Mouse (Mus musculus) intestine, postnatal 0 days (tissue): ENCODE measurements around the gene Gm49342. TPM values are rescaled to one million over a fixed set of nuclear protein-coding genes. Genes with fewer than 3 reads are reported as not detected.

Experiments used
- ATAC-seq: fragments of 200-750 bp; cut with Nextera tagmentation; 2 replicates; pipeline ENCODE4 v1.8.0; 2017; ENCODE audit warnings: mild to moderate bottlenecking, moderate TSS enrichment, moderate library complexity
- H3K27ac ChIP-seq: fragments of 300-500 bp; sonication (generic); 2 replicates; pipeline ENCODE4 v1.5.1; 2014; ENCODE audit warnings: mild to moderate bottlenecking, low read depth, low read length, moderate library complexity
- H3K27me3 ChIP-seq: fragments of 300-500 bp; sonication (generic); replicated peaks from 2 replicates; pipeline ENCODE4 v1.6.1; 2014; ENCODE audit warnings: low read length, mixed read lengths; ENCODE audit not compliant: control insufficient read depth, insufficient read depth
- H3K36me3 ChIP-seq: fragments of 300-500 bp; sonication (generic); 2 replicates; pipeline ENCODE4 v1.6.1; 2014; ENCODE audit warnings: mild to moderate bottlenecking, moderate library complexity; ENCODE audit not compliant: control insufficient read depth, insufficient read depth
- H3K4me1 ChIP-seq: fragments of 300-500 bp; sonication (generic); replicated peaks from 2 replicates; pipeline ENCODE4 v1.6.1; 2014; ENCODE audit warnings: antibody characterized with exemption, low read length, mixed read lengths; ENCODE audit not compliant: control insufficient read depth, insufficient read depth
- H3K4me2 ChIP-seq: fragments of 300-500 bp; sonication (generic); replicated peaks from 2 replicates; pipeline ENCODE4 v1.6.1; 2014; ENCODE audit warnings: low read depth, mild to moderate bottlenecking, moderate library complexity
- H3K4me3 ChIP-seq: fragments of 300-500 bp; sonication (generic); 2 replicates; pipeline ENCODE4 v1.5.1; 2014; ENCODE audit warnings: low read depth, low read length
- H3K9ac ChIP-seq: fragments of 300-500 bp; sonication (generic); 2 replicates; pipeline ENCODE4 v1.6.1; 2014; ENCODE audit warnings: mild to moderate bottlenecking, low read depth, low read length
- H3K9me3 ChIP-seq: fragments of 300-500 bp; sonication (generic); 2 replicates; pipeline ENCODE4 v1.6.1; 2016; ENCODE audit warnings: mixed run types; ENCODE audit not compliant: control insufficient read depth
- CTCF ChIP-seq: sonication (generic); IDR thresholded peaks from 2 replicates; pipeline ENCODE4 v1.5.1; 2016; ENCODE audit warnings: low read depth, mild to moderate bottlenecking, control low read depth, antibody characterized with exemption, moderate library complexity
- WGBS: fragments of 180-500 bp; shearing (Covaris S2); extraction: QIAGEN DNeasy Blood & Tissue Kit; methylation state at CpG from one replicate; pipeline ENCODE4 v1.1.7; 2014; 5-methylcytosine and 5-hydroxymethylcytosine counted together
- polyA plus RNA-seq: library from polyadenylated mRNA; unstranded; fragments of >200 nt; fragmentation: Nextera tagmentation; extraction: Ambion mirVana; gene quantifications from 2 replicates; pipeline ENCODE4 v1.2.1, GENCODE M21; 2015

The Gm49342 gene
- polyA plus RNA-seq, 1 experiment from 2014 or later: not detected

DNA sequence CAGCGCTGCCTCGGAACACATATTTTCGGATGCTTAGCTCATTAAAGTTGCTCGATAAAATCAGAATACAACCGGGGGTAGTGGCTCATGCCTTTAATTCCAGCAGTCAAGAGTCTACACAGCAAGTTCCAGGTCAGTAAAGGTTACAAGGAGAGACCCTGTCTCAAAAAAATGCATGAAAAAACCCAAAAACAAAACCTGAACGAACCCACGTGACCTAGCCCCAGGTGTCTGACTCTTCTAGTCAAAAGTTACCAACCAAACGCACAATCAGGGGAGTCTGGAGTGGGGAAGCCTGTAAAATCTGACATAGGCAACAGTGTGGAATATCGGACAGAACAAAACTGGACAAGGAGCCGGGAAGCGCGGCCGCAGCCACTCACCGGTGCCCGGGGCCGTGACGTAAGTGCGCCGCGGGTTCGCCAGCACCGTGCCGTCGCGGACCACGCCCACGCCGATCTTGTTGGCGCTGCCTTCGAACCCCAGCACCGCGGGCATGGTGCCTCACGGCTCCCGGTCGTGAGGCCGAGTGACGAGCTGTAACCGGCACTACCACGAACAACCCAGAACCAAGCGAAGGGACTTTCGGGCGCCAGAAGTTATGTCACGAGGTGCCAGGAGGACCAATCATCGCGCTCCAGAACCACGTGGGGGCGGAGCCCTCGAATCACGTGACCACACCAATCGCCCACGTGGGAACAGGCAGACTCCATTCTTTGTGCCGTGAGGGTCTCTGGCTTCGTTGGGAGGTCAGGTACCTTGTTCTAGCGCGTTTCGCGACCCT lies 19.8 kb upstream of the Gm49342 start, which contains the start of the genes Osgep and Apex1:
Gene Osgep, minus strand, starts transcription at position 613 of the 784 bp plus-strand sequence.
Gene Apex1, plus strand, starts transcription at position 688 of the 784 bp plus-strand sequence.
- Histone ChIP-seq H3K36me3 (peaks cover 32% of the 10 kb centered on the region), H3K4me1 (no peaks in the 10 kb centered on the region), H3K9ac (peak within 1 kb of the TSS; percentile 76), H3K4me2 (peak within 1 kb of the TSS; percentile 96), H3K27me3 (no peaks in the 10 kb centered on the region), H3K27ac (peak within 1 kb of the TSS; percentile 94), H3K4me3 (peak within 1 kb of the TSS; percentile 76), H3K9me3 (no peaks in the 10 kb centered on the region)
- TF ChIP-seq CTCF: no peak
- WGBS: under 1% methylated on average over 57 of the region's 57 CpGs
- ATAC-seq: peak; percentile 95

- no peaks in the 10 kb centered on the region for H3K27me3 ChIP-seq
- peaks cover 30% of the 10 kb centered on the region for H3K36me3 ChIP-seq
- H3K4me2 ChIP-seq: peak overlapping the region; percentile 96
- under 1% methylated on average over 32 of the region's 38 CpGs for WGBS
- H3K9ac ChIP-seq: peak overlapping the region; percentile 76
- peak overlapping the region; percentile 94 for H3K27ac ChIP-seq
- H3K4me3 ChIP-seq: peak overlapping the region; percentile 76
- TF ChIP-seq CTCF: no peak
- peak; percentile 42 for ATAC-seq
- no peaks in the 10 kb centered on the region for H3K9me3 ChIP-seq
- H3K4me1 ChIP-seq: no peaks in the 10 kb centered on the region
Observed at GRCm38 (mm10) chr14:50925111-50925920, 19.0 kb upstream of the Gm49342 start.

GRCm38 (mm10) chr14:50927366-50927765 lies 17.0 kb upstream of the Gm49342 start:
- TF ChIP-seq CTCF: no peak
- H3K27ac ChIP-seq: no peak overlapping the region
- H3K27me3 ChIP-seq: no peaks in the 10 kb centered on the region
- H3K4me1 ChIP-seq: 0 out of 2 replicates have a peak, but pooled peaks cover 5% of the 10 kb centered on the region
- peaks cover 30% of the 10 kb centered on the region for H3K36me3 ChIP-seq
- no peak overlapping the region for H3K4me3 ChIP-seq
- no peak overlapping the region for H3K4me2 ChIP-seq
- ATAC-seq: no peak
- WGBS: 62% methylated on average over 3 of the region's 3 CpGs
- no peaks in the 10 kb centered on the region for H3K9me3 ChIP-seq
- H3K9ac ChIP-seq: no peak overlapping the region

DNA sequence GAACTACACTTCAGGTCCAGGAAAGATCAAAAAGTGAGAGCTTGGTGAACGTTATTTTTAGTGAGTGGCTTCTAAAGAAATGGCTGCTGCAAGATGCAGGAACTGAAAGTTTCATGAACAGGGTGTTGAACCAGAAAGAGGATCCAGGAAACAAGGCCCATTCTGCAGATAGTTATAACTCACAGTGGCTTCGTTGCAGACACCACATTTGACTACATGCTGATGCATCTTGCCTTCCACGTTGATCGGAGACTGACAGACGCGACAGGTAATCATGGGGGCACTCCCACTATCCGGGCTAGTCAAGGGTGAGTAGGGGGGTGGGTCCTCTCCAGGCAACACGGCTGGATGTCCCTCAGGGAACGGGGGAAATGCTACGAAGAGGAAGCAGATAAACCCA lies 14.4 kb upstream of the Gm49342 start:
- WGBS: 9% methylated on average over 10 of the region's 10 CpGs
- 0 out of 2 replicates have a peak, but pooled peaks cover 5% of the 10 kb centered on the region for H3K4me1 ChIP-seq
- H3K9ac ChIP-seq: peak overlapping the region; percentile 90
- TF ChIP-seq CTCF: no peak
- H3K27ac ChIP-seq: peak overlapping the region; percentile 96
- peak overlapping the region; percentile 85 for H3K4me2 ChIP-seq
- H3K9me3 ChIP-seq: no peaks in the 10 kb centered on the region
- peak overlapping the region; percentile 88 for H3K4me3 ChIP-seq
- H3K36me3 ChIP-seq: peaks cover 30% of the 10 kb centered on the region
- H3K27me3 ChIP-seq: no peaks in the 10 kb centered on the region
- no peak for ATAC-seq

GRCm38 (mm10) chr14:50930377-50930753 lies 14.0 kb upstream of the Gm49342 start:
- Histone ChIP-seq H3K27me3 (no peaks in the 10 kb centered on the region), H3K9me3 (no peaks in the 10 kb centered on the region), H3K4me3 (peak overlapping the region; percentile 88), H3K36me3 (peaks cover 30% of the 10 kb centered on the region), H3K4me1 (0 out of 2 replicates have a peak, but pooled peaks cover 5% of the 10 kb centered on the region), H3K4me2 (peak overlapping the region; percentile 85), H3K9ac (peak overlapping the region; percentile 90), H3K27ac (peak overlapping the region; percentile 96)
- no peak for TF ChIP-seq CTCF
- ATAC-seq: peak; percentile 87
- 1% methylated on average over 38 of the region's 38 CpGs for WGBS
